Mouse (Mus musculus) stomach, embryonic 15.5 days (tissue): Measurements from ENCODE around the gene Sorl1. TPM values are rescaled to one million over a fixed set of nuclear protein-coding genes. Genes with fewer than 3 reads are reported as not detected.
A peak's percentile ranks its signal among the peaks of the same experiment; 100 is the strongest.

Source experiments
- ATAC-seq: fragments of 200-750 bp; cut with Nextera tagmentation; 2 replicates; pipeline ENCODE4 v1.8.0; 2017; ENCODE audit warnings: low read depth, moderate number of reproducible peaks, moderate TSS enrichment; ENCODE audit not compliant: insufficient read depth, low FRiP score
- H3K27ac ChIP-seq: fragments of 300-500 bp; sonication (generic); 2 replicates; pipeline ENCODE4 v1.5.1; 2015; ENCODE audit warnings: mild to moderate bottlenecking, inconsistent platforms
- H3K27me3 ChIP-seq: fragments of 300-500 bp; sonication (generic); replicated peaks from 2 replicates; pipeline ENCODE4 v1.6.1; 2015; ENCODE audit warnings: inconsistent platforms
- H3K36me3 ChIP-seq: fragments of 300-500 bp; sonication (generic); 2 replicates; pipeline ENCODE4 v1.6.1; 2015; ENCODE audit warnings: inconsistent platforms
- H3K4me1 ChIP-seq: fragments of 300-500 bp; sonication (generic); 2 replicates; pipeline ENCODE4 v1.6.1; 2015; ENCODE audit warnings: inconsistent platforms
- H3K4me2 ChIP-seq: fragments of 300-500 bp; sonication (generic); 2 replicates; pipeline ENCODE4 v1.6.1; 2015; ENCODE audit warnings: mild to moderate bottlenecking, inconsistent platforms
- H3K4me3 ChIP-seq: fragments of 300-500 bp; sonication (generic); replicated peaks from 2 replicates; pipeline ENCODE4 v1.5.1; 2015; ENCODE audit warnings: inconsistent platforms
- H3K9ac ChIP-seq: fragments of 300-500 bp; sonication (generic); 2 replicates; pipeline ENCODE4 v1.6.1; 2015; ENCODE audit warnings: inconsistent platforms
- H3K9me3 ChIP-seq: fragments of 300-500 bp; sonication (generic); 2 replicates; pipeline ENCODE4 v1.6.1; 2016; ENCODE audit warnings: inconsistent platforms
- WGBS: fragments of 180-500 bp; shearing (Covaris S2); methylation state at CpG from one replicate; pipeline ENCODE4 v1.1.7; 2015; 5-methylcytosine and 5-hydroxymethylcytosine counted together
- polyA plus RNA-seq: library from polyadenylated mRNA; unstranded; fragments of >200 nt; fragmentation: Nextera tagmentation; extraction: Ambion mirVana; gene quantifications from 2 replicates; pipeline ENCODE4 v1.2.1, GENCODE M21; 2015

Gene Sorl1
- polyA plus RNA-seq, 1 experiment from 2014 or later: 11.4 TPM

DNA sequence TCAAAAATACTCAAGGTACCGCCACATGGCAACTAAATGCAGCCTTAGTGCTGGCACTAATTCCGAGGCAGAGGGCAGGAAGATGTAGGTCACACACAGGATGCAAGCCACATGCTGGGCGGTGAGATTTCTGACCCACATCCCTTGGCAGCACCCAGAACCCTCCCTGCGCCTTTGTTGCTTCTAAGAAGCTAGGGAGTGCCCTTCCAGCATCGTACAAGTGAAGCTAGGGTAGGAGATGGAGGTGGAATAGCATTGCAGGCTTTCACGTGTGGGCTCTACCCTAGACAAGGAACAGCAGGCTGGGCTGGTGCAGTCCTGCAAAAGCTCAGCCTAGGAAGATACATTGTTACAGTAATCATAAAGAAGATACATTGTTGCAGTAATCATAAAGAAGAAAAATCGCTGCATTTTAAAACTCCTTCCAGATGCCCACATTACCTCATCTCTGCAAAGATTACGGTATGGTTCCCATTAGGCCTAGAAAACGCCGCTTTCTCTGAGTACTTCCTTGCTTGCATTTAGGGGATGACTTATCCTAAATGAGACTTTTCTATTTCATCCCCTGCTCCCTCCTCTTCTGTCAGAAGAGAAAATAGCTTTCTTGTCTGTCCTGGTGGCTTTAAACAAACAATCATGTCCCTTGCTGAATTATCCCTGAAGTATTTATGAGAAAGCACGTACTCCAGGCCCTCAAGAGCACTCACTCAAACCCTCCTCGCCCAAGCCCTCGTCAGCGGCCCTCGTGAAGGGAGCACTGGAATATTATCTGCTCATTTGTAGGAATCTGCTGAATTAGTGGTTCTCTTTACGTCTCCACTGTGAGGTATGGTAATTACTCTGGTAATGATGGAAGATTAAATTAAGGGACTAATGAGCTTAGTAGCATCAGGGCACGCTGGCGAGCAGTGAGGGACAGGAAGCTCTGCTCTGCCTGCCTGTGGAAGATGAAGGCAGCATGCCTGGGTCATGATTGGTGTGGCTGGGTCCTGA is 84.8 kb downstream of the Sorl1 start:
- Histone ChIP-seq H3K9ac (no peak overlapping the region), H3K9me3 (no peaks in the 10 kb centered on the region), H3K27me3 (no peaks in the 10 kb centered on the region), H3K27ac (no peak overlapping the region), H3K36me3 (0 out of 2 replicates have a peak, but pooled peaks cover 4% of the 10 kb centered on the region), H3K4me1 (no peaks in the 10 kb centered on the region; the same call in 1 of the 2 replicates), H3K4me3 (no peak overlapping the region), H3K4me2 (no peak overlapping the region)
- ATAC-seq: no peak
- WGBS: 74% methylated on average over 18 of the region's 18 CpGs

DNA sequence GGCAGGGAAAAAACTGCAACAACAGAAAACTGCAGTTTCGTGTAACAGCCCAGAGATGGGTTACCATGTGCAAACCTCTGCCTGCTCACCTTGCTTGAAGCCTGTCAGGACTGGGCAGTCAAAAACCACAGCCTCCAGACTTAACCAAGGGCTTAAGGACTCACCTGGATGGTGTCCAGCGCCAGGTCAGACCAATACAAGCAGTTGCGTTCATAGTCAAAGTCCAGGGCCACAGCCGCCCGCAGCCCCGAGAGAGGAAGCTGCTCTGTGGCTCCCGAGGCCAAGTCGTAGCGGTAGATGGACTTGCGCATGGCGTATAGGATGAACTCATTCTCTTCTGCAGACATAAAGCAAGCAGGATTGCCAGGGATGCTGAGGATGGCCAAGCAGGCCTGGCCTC is 87.2 kb downstream of the Sorl1 start:
- 88% methylated on average over 11 of the region's 11 CpGs for WGBS
- no peak for ATAC-seq
- Histone ChIP-seq H3K4me2 (no peak overlapping the region), H3K36me3 (0 out of 2 replicates have a peak, but pooled peaks cover 4% of the 10 kb centered on the region), H3K4me1 (no peaks in the 10 kb centered on the region; the same call in 1 of the 2 replicates), H3K9me3 (no peaks in the 10 kb centered on the region), H3K27ac (no peak overlapping the region), H3K4me3 (no peak overlapping the region), H3K27me3 (no peaks in the 10 kb centered on the region), H3K9ac (no peak overlapping the region)

GRCm38 (mm10) chr9:42035995-42036394 is 88.1 kb downstream of the Sorl1 start:
- Histone ChIP-seq H3K4me2 (no peak overlapping the region), H3K27me3 (no peaks in the 10 kb centered on the region), H3K9ac (no peak overlapping the region), H3K36me3 (0 out of 2 replicates have a peak, but pooled peaks cover 4% of the 10 kb centered on the region), H3K4me1 (no peaks in the 10 kb centered on the region; the same call in 1 of the 2 replicates), H3K27ac (no peak overlapping the region), H3K9me3 (no peaks in the 10 kb centered on the region), H3K4me3 (no peak overlapping the region)
- no peak for ATAC-seq
- WGBS: 37% methylated on average over 5 of the region's 5 CpGs

- WGBS: 49% methylated on average over 12 of the region's 12 CpGs
- Histone ChIP-seq H3K4me3 (no peak overlapping the region), H3K27me3 (no peaks in the 10 kb centered on the region), H3K9ac (no peak overlapping the region), H3K4me2 (no peak overlapping the region), H3K4me1 (no peaks in the 10 kb centered on the region; the same call in 1 of the 2 replicates), H3K27ac (no peak overlapping the region), H3K36me3 (no peaks in the 10 kb centered on the region), H3K9me3 (no peaks in the 10 kb centered on the region)
- no peak for ATAC-seq
These were observed 88.8 kb downstream of the Sorl1 start for GRCm38 (mm10) chr9:42035213-42035765.

- H3K9me3 ChIP-seq: no peaks in the 10 kb centered on the region
- no peaks in the 10 kb centered on the region; the same call in 1 of the 2 replicates for H3K4me1 ChIP-seq
- no peaks in the 10 kb centered on the region for H3K27me3 ChIP-seq
- no peak overlapping the region for H3K9ac ChIP-seq
- no peak overlapping the region for H3K4me2 ChIP-seq
- 53% methylated on average over 9 of the region's 9 CpGs for WGBS
- no peak for ATAC-seq
- H3K4me3 ChIP-seq: no peak overlapping the region
- H3K36me3 ChIP-seq: no peaks in the 10 kb centered on the region
- H3K27ac ChIP-seq: no peak overlapping the region
These were observed 90.0 kb downstream of the Sorl1 start for GRCm38 (mm10) chr9:42034116-42034520.

GRCm38 (mm10) chr9:42033291-42034115 is 90.6 kb downstream of the Sorl1 start:
- H3K36me3 ChIP-seq: no peaks in the 10 kb centered on the region
- no peaks in the 10 kb centered on the region for H3K9me3 ChIP-seq
- 74% methylated on average over 19 of the region's 19 CpGs for WGBS
- no peak overlapping the region for H3K27ac ChIP-seq
- no peaks in the 10 kb centered on the region for H3K27me3 ChIP-seq
- H3K4me3 ChIP-seq: no peak overlapping the region
- no peak for ATAC-seq
- no peaks in the 10 kb centered on the region; the same call in 1 of the 2 replicates for H3K4me1 ChIP-seq
- H3K4me2 ChIP-seq: no peak overlapping the region
- H3K9ac ChIP-seq: no peak overlapping the region

- Histone ChIP-seq H3K4me2 (no peak overlapping the region), H3K36me3 (no peaks in the 10 kb centered on the region), H3K27me3 (no peaks in the 10 kb centered on the region), H3K9ac (no peak overlapping the region), H3K4me3 (no peak overlapping the region), H3K9me3 (no peaks in the 10 kb centered on the region), H3K27ac (no peak overlapping the region), H3K4me1 (no peaks in the 10 kb centered on the region; the same call in 1 of the 2 replicates)
- ATAC-seq: no peak
- WGBS: 64% methylated on average over 9 of the region's 9 CpGs
These were observed 91.7 kb downstream of the Sorl1 start for GRCm38 (mm10) chr9:42032419-42032818.

GRCm38 (mm10) chr9:42028807-42029206 is 95.3 kb downstream of the Sorl1 start:
- Histone ChIP-seq H3K4me3 (no peak overlapping the region), H3K27me3 (no peaks in the 10 kb centered on the region), H3K36me3 (no peaks in the 10 kb centered on the region), H3K27ac (no peak overlapping the region), H3K9ac (no peak overlapping the region), H3K4me1 (no peaks in the 10 kb centered on the region), H3K9me3 (no peaks in the 10 kb centered on the region), H3K4me2 (no peak overlapping the region)
- no peak for ATAC-seq
- WGBS: 79% methylated on average over 4 of the region's 4 CpGs

- WGBS: 73% methylated on average over 9 of the region's 9 CpGs
These were observed 99.8 kb downstream of the Sorl1 start for GRCm38 (mm10) chr9:42024257-42024656.

GRCm38 (mm10) chr9:42023383-42023782 is 100.7 kb downstream of the Sorl1 start:
- 0 out of 2 replicates have a peak, but pooled peaks have one; percentile 22 for ATAC-seq
- H3K4me3 ChIP-seq: no peak overlapping the region

More at GRCm38 (mm10) chr9:42024257-42024656, 99.8 kb downstream of the Sorl1 start:
- Histone ChIP-seq H3K27me3 (no peaks in the 10 kb centered on the region), H3K36me3 (0 out of 2 replicates have a peak, but pooled peaks cover 3% of the 10 kb centered on the region), H3K27ac (no peak overlapping the region), H3K4me1 (no peaks in the 10 kb centered on the region), H3K9me3 (no peaks in the 10 kb centered on the region), H3K4me2 (no peak overlapping the region), H3K9ac (no peak overlapping the region), H3K4me3 (no peak overlapping the region)
- ATAC-seq: no peak

DNA sequence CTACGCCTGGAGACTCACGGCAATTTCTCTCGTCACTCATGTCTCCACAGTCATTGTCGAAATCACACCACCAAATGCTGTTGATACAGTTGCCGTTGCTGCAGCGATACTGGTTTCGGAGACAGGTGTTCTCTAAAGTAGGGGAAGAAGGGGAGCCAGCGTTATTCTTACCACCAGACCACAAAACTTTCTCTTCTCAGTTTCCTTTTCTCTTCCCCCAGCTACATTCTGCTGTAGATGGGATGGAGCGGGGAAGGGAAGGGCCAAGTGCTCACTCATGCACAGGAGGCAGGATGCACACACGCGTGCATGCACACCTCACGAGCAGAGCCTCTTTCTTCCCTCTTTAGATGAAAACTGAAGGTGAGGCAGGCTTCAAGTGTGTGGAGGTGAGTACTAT is 101.8 kb downstream of the Sorl1 start:
- H3K27me3 ChIP-seq: no peaks in the 10 kb centered on the region
- no peak overlapping the region for H3K27ac ChIP-seq
- H3K9me3 ChIP-seq: no peaks in the 10 kb centered on the region
- WGBS: 87% methylated on average over 12 of the region's 12 CpGs
- ATAC-seq: no peak
- H3K36me3 ChIP-seq: 0 out of 2 replicates have a peak, but pooled peaks cover 3% of the 10 kb centered on the region
- H3K9ac ChIP-seq: no peak overlapping the region
- H3K4me3 ChIP-seq: no peak overlapping the region
- no peaks in the 10 kb centered on the region for H3K4me1 ChIP-seq
- H3K4me2 ChIP-seq: no peak overlapping the region

More at GRCm38 (mm10) chr9:42023383-42023782, 100.7 kb downstream of the Sorl1 start:
- Histone ChIP-seq H3K9ac (no peak overlapping the region), H3K9me3 (no peaks in the 10 kb centered on the region), H3K4me1 (no peaks in the 10 kb centered on the region), H3K27me3 (no peaks in the 10 kb centered on the region), H3K27ac (no peak overlapping the region), H3K4me2 (no peak overlapping the region), H3K36me3 (0 out of 2 replicates have a peak, but pooled peaks cover 3% of the 10 kb centered on the region)
- 58% methylated on average over 3 of the region's 3 CpGs for WGBS
